Mouse (Mus musculus) mesoderm, embryonic 11.5 days (tissue): ENCODE results near the gene Gm21800.
"Not testable (repeated sequence)": the region's sequence is repeated elsewhere in the genome, so short reads cannot be mapped to it uniquely, and the experiment has no call there.

Experiments
- DNase-seq: peaks from one replicate; pipeline ENCODE4 v3.0.0-alpha.2; 2012; ENCODE audit warnings: low read depth, low spot score

Gm21800 gene

GRCm38 (mm10) chrY:41406198-41406597, at the start of gene Gm21800:
TSS of gene Gm21800 (plus strand) at chrY:41406498.
- DNase-seq, result not testable (repeated sequence)
